Mouse (Mus musculus) stomach, embryonic 14.5 days (tissue): ENCODE measurements around the gene Fgf8. TPM values are rescaled to one million over a fixed set of nuclear protein-coding genes. Genes with fewer than 3 reads are reported as not detected.

ENCODE experiments used
- ATAC-seq: fragments of 200-750 bp; cut with Nextera tagmentation; 2 replicates; pipeline ENCODE4 v1.8.0; 2017; ENCODE audit warnings: low read depth, moderate TSS enrichment; ENCODE audit not compliant: insufficient number of reproducible peaks, insufficient read depth, low FRiP score
- H3K27ac ChIP-seq: fragments of 300-500 bp; sonication (generic); 2 replicates; pipeline ENCODE4 v1.5.1; 2014; ENCODE audit warnings: mild to moderate bottlenecking, low read length, moderate library complexity, mixed read lengths
- H3K27me3 ChIP-seq: fragments of 300-500 bp; sonication (generic); 2 replicates; pipeline ENCODE4 v1.6.1; 2014; ENCODE audit warnings: low read length, control low read depth, mixed read lengths; ENCODE audit not compliant: control insufficient read depth, insufficient read depth
- H3K36me3 ChIP-seq: fragments of 300-500 bp; sonication (generic); 2 replicates; pipeline ENCODE4 v1.6.1; 2014; ENCODE audit warnings: mild to moderate bottlenecking, control low read depth, low read length, moderate library complexity, mixed read lengths; ENCODE audit not compliant: control insufficient read depth, insufficient read depth
- H3K4me1 ChIP-seq: fragments of 300-500 bp; sonication (generic); 2 replicates; pipeline ENCODE4 v1.6.1; 2014; ENCODE audit warnings: low read length, control low read depth, mixed read lengths; ENCODE audit not compliant: control insufficient read depth, insufficient read depth
- H3K4me2 ChIP-seq: fragments of 300-500 bp; sonication (generic); replicated peaks from 2 replicates; pipeline ENCODE4 v1.6.1; 2014; ENCODE audit warnings: low read depth, low read length, control low read depth
- H3K4me3 ChIP-seq: fragments of 300-500 bp; sonication (generic); 2 replicates; pipeline ENCODE4 v1.5.1; 2014; ENCODE audit warnings: low read depth, low read length, control low read depth
- H3K9ac ChIP-seq: fragments of 300-500 bp; sonication (generic); replicated peaks from 2 replicates; pipeline ENCODE4 v1.6.1; 2014; ENCODE audit warnings: low read depth, mild to moderate bottlenecking, control low read depth, low read length, moderate library complexity, mixed read lengths
- H3K9me3 ChIP-seq: fragments of 300-500 bp; sonication (generic); 2 replicates; pipeline ENCODE4 v1.6.1; 2016; ENCODE audit warnings: low read depth, low read length, control low read depth; ENCODE audit not compliant: control insufficient read depth
- WGBS: fragments of 180-500 bp; shearing (Covaris S2); extraction: QIAGEN DNeasy Blood & Tissue Kit; methylation state at CpG from one replicate; pipeline ENCODE4 v1.1.7; 2014; 5-methylcytosine and 5-hydroxymethylcytosine counted together
- polyA plus RNA-seq: library from polyadenylated mRNA; unstranded; fragments of >200 nt; fragmentation: Nextera tagmentation; extraction: Ambion mirVana; gene quantifications from 2 replicates; pipeline ENCODE4 v1.2.1, GENCODE M21; 2014

The Fgf8 gene
- polyA plus RNA-seq, 1 experiment from 2014 or later: not detected

GRCm38 (mm10) chr19:45753551-45753950 is 10.8 kb upstream of the Fgf8 start:
- no peak overlapping the region for H3K4me2 ChIP-seq
- no peaks in the 10 kb centered on the region for H3K9me3 ChIP-seq
- no peak overlapping the region for H3K9ac ChIP-seq
- no peak overlapping the region for H3K4me3 ChIP-seq
- no peak overlapping the region for H3K27ac ChIP-seq
- 90% methylated on average over 3 of the region's 3 CpGs for WGBS
- peaks cover 2% of the 10 kb centered on the region; the same call in 1 of the 2 replicates for H3K4me1 ChIP-seq
- H3K36me3 ChIP-seq: peaks cover 60% of the 10 kb centered on the region
- H3K27me3 ChIP-seq: no peaks in the 10 kb centered on the region
- no peak for ATAC-seq

DNA sequence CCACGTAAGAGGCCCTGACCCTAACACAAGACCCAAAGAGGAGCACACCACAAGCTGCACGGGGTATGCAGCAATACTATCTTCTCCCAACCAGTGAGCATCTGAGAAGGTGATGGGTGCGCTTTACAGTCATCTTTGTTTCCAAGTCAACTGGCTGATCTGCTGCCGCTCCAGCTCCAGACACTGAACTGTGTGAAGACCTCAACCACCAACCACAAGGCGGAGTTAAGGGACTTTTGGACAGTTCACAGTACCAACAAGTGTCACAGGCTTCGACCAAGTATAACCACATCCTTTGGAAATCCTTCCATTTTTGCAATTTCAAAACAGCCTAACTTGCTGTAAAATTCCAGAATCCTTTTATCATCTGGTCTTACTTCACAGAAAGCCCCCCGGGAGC is 9.2 kb upstream of the Fgf8 start:
- peaks cover 44% of the 10 kb centered on the region for H3K36me3 ChIP-seq

DNA sequence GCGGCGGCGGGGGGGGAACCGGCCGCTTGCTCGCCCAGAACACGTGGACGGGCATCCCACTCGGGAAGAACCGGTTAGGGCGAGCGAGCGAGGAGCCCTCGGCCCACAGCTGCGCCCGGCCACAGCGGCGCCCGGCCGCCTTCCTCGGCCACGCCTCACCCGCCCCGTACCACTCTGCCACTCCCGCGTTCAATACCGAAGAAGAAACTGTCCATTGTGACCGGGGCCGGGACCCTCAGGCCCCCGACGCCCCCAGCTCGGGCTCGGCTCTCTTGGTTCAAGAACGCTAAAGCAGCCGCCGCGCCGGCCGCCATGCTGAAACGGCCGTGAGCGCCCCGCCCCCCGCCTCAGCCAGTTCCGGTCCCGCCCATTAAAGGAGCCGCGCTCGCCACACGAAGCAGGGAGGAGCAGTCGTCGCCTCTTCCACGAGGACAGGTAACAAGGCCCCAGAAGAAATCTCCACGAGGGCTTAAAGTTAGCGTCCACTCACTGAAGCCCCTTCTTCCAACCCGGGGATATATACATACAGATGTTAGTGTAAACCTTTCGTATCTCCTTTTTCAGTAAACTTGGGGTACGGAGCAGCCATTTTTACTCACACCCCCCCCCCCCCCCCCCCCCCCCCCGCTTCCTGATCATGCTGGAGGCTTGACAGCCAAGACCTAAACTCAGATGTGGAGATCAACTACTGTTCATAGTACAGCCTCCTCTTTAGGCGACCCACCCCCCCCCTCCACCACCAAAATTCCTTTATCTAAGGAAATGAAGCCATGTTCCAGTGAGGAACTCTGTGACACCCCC is 6.7 kb upstream of the Fgf8 start, which contains the start of gene Npm3:
Gene Npm3, minus strand, starts transcription at position 349 of the 801 bp plus-strand sequence.
- Histone ChIP-seq H3K9me3 (no peaks in the 10 kb centered on the region), H3K27me3 (peaks cover 17% of the 10 kb centered on the region), H3K4me3 (peak within 1 kb of the TSS; percentile 85), H3K27ac (0 out of 2 replicates have a peak within 1 kb of the TSS, but pooled peaks have one; percentile 21), H3K9ac (peak within 1 kb of the TSS; percentile 89), H3K4me2 (peak within 1 kb of the TSS; percentile 95), H3K4me1 (peaks cover 9% of the 10 kb centered on the region; the same call in 1 of the 2 replicates), H3K36me3 (peaks cover 26% of the 10 kb centered on the region)
- ATAC-seq: peak; percentile 70
- WGBS: 1% methylated on average over 60 of the region's 60 CpGs

More for the DNA sequence above, 9.2 kb upstream of the Fgf8 start:
- H3K4me2 ChIP-seq: no peak overlapping the region
- no peak overlapping the region for H3K27ac ChIP-seq
- H3K4me3 ChIP-seq: no peak overlapping the region
- WGBS: 90% methylated on average over 7 of the region's 7 CpGs
- H3K9ac ChIP-seq: no peak overlapping the region
- H3K9me3 ChIP-seq: no peaks in the 10 kb centered on the region
- H3K27me3 ChIP-seq: no peaks in the 10 kb centered on the region
- peaks cover 6% of the 10 kb centered on the region; the same call in 1 of the 2 replicates for H3K4me1 ChIP-seq
- ATAC-seq: no peak

DNA sequence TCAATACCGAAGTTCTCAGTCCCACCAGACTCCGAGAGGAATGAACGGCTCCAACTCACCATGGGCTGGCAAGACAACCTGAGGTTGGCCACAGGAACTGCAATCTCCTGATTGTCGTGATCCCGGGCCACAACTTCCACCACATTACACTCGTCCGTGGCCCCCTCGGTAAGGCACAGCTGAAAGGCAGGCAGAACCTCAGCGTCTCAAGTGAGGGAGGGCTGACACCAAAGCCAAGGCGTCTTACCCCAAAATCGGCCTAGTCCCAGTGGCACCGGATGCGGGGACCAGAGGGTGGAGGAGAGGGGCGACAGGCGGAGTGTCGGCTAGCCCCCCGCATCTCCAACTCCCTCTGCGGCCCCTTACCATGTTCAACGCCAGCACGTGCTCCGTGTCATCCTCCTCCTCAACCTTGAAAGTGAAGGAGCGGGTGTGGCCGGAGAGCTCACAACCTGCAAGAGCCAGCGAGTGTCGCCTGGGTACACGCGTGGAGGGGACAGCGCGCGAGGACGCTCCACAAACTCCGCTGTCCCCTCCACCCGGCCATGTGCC is 6.1 kb upstream of the Fgf8 start:
- peak; percentile 34 for ATAC-seq
- H3K9ac ChIP-seq: peak overlapping the region; percentile 89
- under 1% methylated on average over 33 of the region's 33 CpGs for WGBS

GRCm38 (mm10) chr19:45748206-45748605 is 5.5 kb upstream of the Fgf8 start:
- Histone ChIP-seq H3K27me3 (peaks cover 29% of the 10 kb centered on the region), H3K36me3 (peaks cover 15% of the 10 kb centered on the region; the same call in 1 of the 2 replicates), H3K4me1 (peaks cover 9% of the 10 kb centered on the region; the same call in 1 of the 2 replicates), H3K9ac (peak overlapping the region; percentile 89; the same call in 1 of the 2 replicates), H3K4me3 (peak overlapping the region; percentile 85), H3K9me3 (no peaks in the 10 kb centered on the region), H3K4me2 (peak overlapping the region; percentile 95), H3K27ac (no peak overlapping the region)
- no peak for ATAC-seq
- 40% methylated on average over 9 of the region's 9 CpGs for WGBS

More for the DNA sequence above, 6.1 kb upstream of the Fgf8 start:
- Histone ChIP-seq H3K4me3 (peak overlapping the region; percentile 85), H3K4me1 (peaks cover 9% of the 10 kb centered on the region; the same call in 1 of the 2 replicates), H3K4me2 (peak overlapping the region; percentile 95), H3K9me3 (no peaks in the 10 kb centered on the region), H3K27ac (no peak overlapping the region), H3K36me3 (peaks cover 19% of the 10 kb centered on the region; the same call in 1 of the 2 replicates), H3K27me3 (peaks cover 24% of the 10 kb centered on the region)

- WGBS: 20% methylated on average over 11 of the region's 11 CpGs
- Histone ChIP-seq H3K27ac (no peak overlapping the region), H3K4me1 (peaks cover 16% of the 10 kb centered on the region), H3K9ac (no peak overlapping the region), H3K4me3 (no peak overlapping the region), H3K9me3 (no peaks in the 10 kb centered on the region), H3K27me3 (peaks cover 33% of the 10 kb centered on the region), H3K36me3 (peaks cover 10% of the 10 kb centered on the region; the same call in 1 of the 2 replicates), H3K4me2 (no peak overlapping the region)
- no peak for ATAC-seq
Observed at GRCm38 (mm10) chr19:45747028-45747867, 4.5 kb upstream of the Fgf8 start.

- no peak overlapping the region for H3K4me3 ChIP-seq
- peaks cover 42% of the 10 kb centered on the region for H3K27me3 ChIP-seq
- H3K36me3 ChIP-seq: peaks cover 4% of the 10 kb centered on the region; the same call in 1 of the 2 replicates
- no peak overlapping the region for H3K27ac ChIP-seq
- 10% methylated on average over 29 of the region's 29 CpGs for WGBS
- no peak overlapping the region for H3K9ac ChIP-seq
- H3K4me2 ChIP-seq: no peak overlapping the region
- H3K4me1 ChIP-seq: peaks cover 22% of the 10 kb centered on the region
- H3K9me3 ChIP-seq: no peaks in the 10 kb centered on the region
- no peak for ATAC-seq
Observed at GRCm38 (mm10) chr19:45746153-45747020, 3.7 kb upstream of the Fgf8 start.
